Mouse (Mus musculus): Measurements from ENCODE around the gene Twist2. TPM values are rescaled to one million over a fixed set of nuclear protein-coding genes. Genes with fewer than 3 reads are reported as not detected.

The Twist2 gene
- polyA plus RNA-seq, 1 experiment = 57.2 TPM

DNA sequence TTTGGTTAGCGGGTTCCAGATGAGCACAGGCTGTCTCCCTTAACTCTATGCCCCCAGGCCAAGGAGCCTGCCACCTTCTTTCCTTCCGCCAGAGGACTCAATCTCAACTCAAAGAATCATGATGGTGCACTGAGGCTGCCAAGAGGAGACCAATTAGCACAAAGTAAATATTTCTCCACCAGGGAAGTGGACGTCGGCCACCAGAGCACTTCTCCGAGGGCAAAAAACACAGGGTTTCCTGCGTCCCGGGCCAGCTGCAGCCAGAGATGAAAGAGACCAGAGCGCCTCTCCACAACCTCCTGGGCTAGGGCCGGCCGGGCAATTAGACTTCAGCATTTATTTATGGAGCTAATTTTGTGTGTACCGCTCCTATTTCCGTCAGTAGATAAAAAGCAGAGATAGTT, 31.0 kb upstream of the Twist2 start:
- Histone ChIP-seq H3K4me3 (ENCODE audit: insufficient read depth, low read length) (no peak overlapping the region), H3K4me1 (ENCODE audit: control insufficient read depth, insufficient read depth, low read length) (no peaks in the 10 kb centered on the region), H3K27ac (ENCODE audit: insufficient read depth, low read length) (no peak overlapping the region)
- no peak for TF ChIP-seq POLR2A (IDR thresholded peaks at IDR 0.05; ENCODE audit: low read depth, low read length)
- TF ChIP-seq CTCF (IDR thresholded peaks at IDR 0.05; ENCODE audit: borderline replicate concordance, insufficient read depth, low read length) = no peak

DNA sequence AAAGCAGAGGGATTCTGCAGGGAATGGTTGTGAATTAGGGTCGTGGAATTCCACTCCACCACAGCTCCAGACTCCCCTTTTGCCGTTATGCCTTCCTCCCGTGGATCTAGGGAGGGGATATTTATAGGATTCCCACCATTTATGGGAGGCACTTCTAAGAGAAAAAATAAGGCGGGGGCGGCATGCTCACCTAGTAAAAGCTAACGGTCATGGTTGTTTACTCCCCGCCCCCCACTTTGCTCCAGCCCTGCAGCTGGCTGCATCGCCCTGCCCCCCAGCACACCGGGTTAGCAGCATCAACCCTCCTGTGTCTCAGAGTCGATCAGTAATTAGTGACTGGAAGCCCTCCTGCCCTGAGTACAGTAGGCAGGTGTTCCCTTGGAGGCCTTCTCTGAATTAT, 30.6 kb upstream of the Twist2 start:
- no peak overlapping the region for H3K4me3 ChIP-seq (ENCODE audit: insufficient read depth, low read length)
- no peaks in the 10 kb centered on the region for H3K4me1 ChIP-seq (ENCODE audit: control insufficient read depth, insufficient read depth, low read length)
- TF ChIP-seq POLR2A (IDR thresholded peaks at IDR 0.05; ENCODE audit: low read depth, low read length) = no peak
- TF ChIP-seq CTCF (IDR thresholded peaks at IDR 0.05; ENCODE audit: borderline replicate concordance, insufficient read depth, low read length) = no peak
- no peak overlapping the region for H3K27ac ChIP-seq (ENCODE audit: insufficient read depth, low read length)

- Histone ChIP-seq H3K27ac (ENCODE audit: insufficient read depth, low read length) (no peak overlapping the region), H3K4me3 (ENCODE audit: insufficient read depth, low read length) (no peak overlapping the region), H3K4me1 (ENCODE audit: control insufficient read depth, insufficient read depth, low read length) (0 out of 2 replicates have a peak, but pooled peaks cover 3% of the 10 kb centered on the region)
- no peak for TF ChIP-seq CTCF (IDR thresholded peaks at IDR 0.05; ENCODE audit: borderline replicate concordance, insufficient read depth, low read length)
- no peak for TF ChIP-seq POLR2A (IDR thresholded peaks at IDR 0.05; ENCODE audit: low read depth, low read length)
Observed at GRCm38 (mm10) chr1:91776928-91777327, 24.3 kb upstream of the Twist2 start.

DNA sequence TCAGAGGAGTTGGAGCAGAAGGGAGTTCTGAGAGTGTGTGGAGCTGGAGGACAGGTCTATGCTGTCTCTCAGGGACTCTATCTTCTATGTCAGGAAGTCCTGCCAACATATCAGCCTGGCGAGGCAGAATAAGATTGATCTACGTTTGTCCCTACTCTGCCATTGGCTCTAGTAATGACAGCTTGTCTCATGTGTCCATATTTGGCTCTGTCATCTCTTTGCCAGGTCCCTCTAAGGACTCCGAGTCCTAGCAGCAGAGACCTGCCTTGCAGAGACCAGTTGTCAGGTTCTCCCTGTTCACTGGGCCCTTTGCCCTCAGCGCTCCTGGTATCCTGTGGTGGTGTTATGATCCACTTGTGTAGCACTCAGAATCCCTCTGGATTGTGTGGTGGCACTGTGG, 21.4 kb upstream of the Twist2 start:
- H3K27ac ChIP-seq (ENCODE audit: insufficient read depth, low read length) = no peak overlapping the region
- 0 out of 2 replicates have a peak, but pooled peaks cover 3% of the 10 kb centered on the region for H3K4me1 ChIP-seq (ENCODE audit: control insufficient read depth, insufficient read depth, low read length)
- no peak overlapping the region for H3K4me3 ChIP-seq (ENCODE audit: insufficient read depth, low read length)
- TF ChIP-seq POLR2A (IDR thresholded peaks at IDR 0.05; ENCODE audit: low read depth, low read length) (no peak), CTCF (IDR thresholded peaks at IDR 0.05; ENCODE audit: borderline replicate concordance, insufficient read depth, low read length) (no peak)

GRCm38 (mm10) chr1:91781182-91781581, 20.1 kb upstream of the Twist2 start:
- Histone ChIP-seq H3K4me1 (ENCODE audit: control insufficient read depth, insufficient read depth, low read length) (0 out of 2 replicates have a peak, but pooled peaks cover 3% of the 10 kb centered on the region), H3K4me3 (ENCODE audit: insufficient read depth, low read length) (no peak overlapping the region), H3K27ac (ENCODE audit: insufficient read depth, low read length) (no peak overlapping the region)
- TF ChIP-seq CTCF (IDR thresholded peaks at IDR 0.05; ENCODE audit: borderline replicate concordance, insufficient read depth, low read length) (no peak), POLR2A (IDR thresholded peaks at IDR 0.05; ENCODE audit: low read depth, low read length) (no peak)

DNA sequence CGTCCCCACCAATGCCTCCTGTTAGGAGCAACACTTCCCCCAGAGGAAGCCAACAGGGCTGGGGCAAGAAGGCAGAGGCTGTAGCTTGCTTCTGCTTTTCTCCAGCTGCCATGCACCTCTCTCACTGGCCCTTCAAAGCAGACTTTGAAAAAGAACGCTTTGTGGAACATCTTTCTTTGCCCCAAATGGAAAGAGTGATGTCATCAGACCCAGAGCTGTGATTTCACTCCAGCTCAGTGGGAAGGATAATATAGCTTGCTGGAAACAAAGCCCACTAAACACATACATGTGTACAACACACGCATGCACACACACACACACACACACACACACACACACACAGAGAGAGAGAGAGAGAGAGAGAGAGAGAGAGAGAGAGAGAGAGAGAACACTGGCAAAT, 17.1 kb upstream of the Twist2 start:
- Histone ChIP-seq H3K4me3 (ENCODE audit: insufficient read depth, low read length) (no peak overlapping the region), H3K27ac (ENCODE audit: insufficient read depth, low read length) (no peak overlapping the region), H3K4me1 (ENCODE audit: control insufficient read depth, insufficient read depth, low read length) (no peaks in the 10 kb centered on the region)
- TF ChIP-seq POLR2A (IDR thresholded peaks at IDR 0.05; ENCODE audit: low read depth, low read length) (no peak), CTCF (IDR thresholded peaks at IDR 0.05; ENCODE audit: borderline replicate concordance, insufficient read depth, low read length) (no peak)

DNA sequence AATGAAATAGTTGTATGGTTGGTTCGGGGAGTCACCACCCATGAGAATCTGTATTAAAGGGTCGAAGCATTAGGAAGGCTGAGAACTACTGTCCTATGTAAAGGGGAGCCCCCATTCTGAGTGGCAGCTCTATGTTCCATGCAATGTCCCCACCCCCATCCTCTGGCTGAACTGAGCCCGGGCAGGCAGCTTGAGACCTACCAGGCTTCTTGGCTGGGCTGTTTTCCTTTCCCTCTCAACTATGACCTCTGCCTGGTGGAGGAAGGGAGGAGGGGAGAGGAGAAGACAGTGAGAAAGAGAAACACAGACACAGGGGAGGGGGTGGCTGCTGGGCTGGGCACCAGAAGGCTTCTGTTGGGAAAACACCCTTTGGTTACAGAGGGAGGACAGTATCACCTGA, 1.9 kb upstream of the Twist2 start:
- Histone ChIP-seq H3K4me1 (ENCODE audit: control insufficient read depth, insufficient read depth, low read length) (no peaks in the 10 kb centered on the region), H3K27ac (ENCODE audit: insufficient read depth, low read length) (peak overlapping the region; percentile 76; the same call in 1 of the 2 replicates), H3K4me3 (ENCODE audit: insufficient read depth, low read length) (no peak overlapping the region)
- TF ChIP-seq CTCF (IDR thresholded peaks at IDR 0.05; ENCODE audit: borderline replicate concordance, insufficient read depth, low read length) (no peak), POLR2A (IDR thresholded peaks at IDR 0.05; ENCODE audit: low read depth, low read length) (no peak)

GRCm38 (mm10) chr1:91800348-91800747, 913 bp upstream of the Twist2 start:
- peak; percentile 17; the same call in 1 of the 2 replicates for TF ChIP-seq POLR2A (IDR thresholded peaks at IDR 0.05; ENCODE audit: low read depth, low read length)
- no peak for TF ChIP-seq CTCF (IDR thresholded peaks at IDR 0.05; ENCODE audit: borderline replicate concordance, insufficient read depth, low read length)
- Histone ChIP-seq H3K4me3 (ENCODE audit: insufficient read depth, low read length) (peak overlapping the region; percentile 57), H3K27ac (ENCODE audit: insufficient read depth, low read length) (peak overlapping the region; percentile 76), H3K4me1 (ENCODE audit: control insufficient read depth, insufficient read depth, low read length) (no peaks in the 10 kb centered on the region)

- peak overlapping the region; percentile 96 for H3K4me3 ChIP-seq (ENCODE audit: insufficient read depth, low read length)
- peaks cover 6% of the 10 kb centered on the region; the same call in 1 of the 2 replicates for H3K4me1 ChIP-seq (ENCODE audit: control insufficient read depth, insufficient read depth, low read length)
- peak overlapping the region; percentile 90 for H3K27ac ChIP-seq (ENCODE audit: insufficient read depth, low read length)
- TF ChIP-seq POLR2A (IDR thresholded peaks at IDR 0.05; ENCODE audit: low read depth, low read length) (no peak; the same call in 1 of the 2 replicates), CTCF (IDR thresholded peaks at IDR 0.05; ENCODE audit: borderline replicate concordance, insufficient read depth, low read length) (no peak)
Observed at GRCm38 (mm10) chr1:91801844-91802366, 644 bp downstream of the Twist2 start.

DNA sequence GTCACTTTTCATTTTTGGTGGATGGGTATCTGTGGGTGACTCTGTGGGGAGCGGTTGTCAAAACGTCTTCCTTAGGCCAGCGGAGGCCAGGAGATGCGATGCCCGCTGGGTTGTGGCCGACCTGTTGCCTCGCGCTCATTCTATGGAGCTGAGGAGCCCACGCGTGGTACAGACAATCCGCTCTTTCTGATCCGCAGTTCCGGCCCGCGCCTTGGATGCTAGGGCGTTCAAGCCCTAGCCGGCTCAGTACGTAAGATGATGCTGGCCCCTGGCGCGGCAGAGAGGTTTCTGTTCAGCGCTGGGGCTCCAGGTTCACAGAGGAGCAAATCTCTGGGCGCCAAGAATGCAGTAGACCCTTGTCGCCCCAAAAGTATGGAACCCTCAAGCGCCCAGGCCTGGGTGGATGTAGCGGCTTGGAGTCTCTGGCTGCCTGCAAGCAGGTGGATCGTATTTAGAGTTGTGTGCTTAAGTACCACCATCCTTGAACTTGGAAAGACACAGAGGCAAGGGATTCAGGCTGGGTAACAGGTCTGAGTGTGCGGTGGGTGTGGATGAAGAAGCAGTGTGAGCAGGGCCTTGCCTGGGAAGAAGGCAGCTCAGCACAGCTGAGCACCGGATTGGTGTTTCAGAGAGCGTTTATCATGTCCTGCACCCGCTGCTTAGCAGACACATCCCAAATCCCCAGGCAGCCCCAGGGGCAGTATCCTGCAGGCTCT, 1.3 kb downstream of the Twist2 start:
- Histone ChIP-seq H3K4me3 (ENCODE audit: insufficient read depth, low read length) (peak overlapping the region; percentile 96), H3K4me1 (ENCODE audit: control insufficient read depth, insufficient read depth, low read length) (peaks cover 6% of the 10 kb centered on the region; the same call in 1 of the 2 replicates), H3K27ac (ENCODE audit: insufficient read depth, low read length) (peak overlapping the region; percentile 90)
- TF ChIP-seq POLR2A (IDR thresholded peaks at IDR 0.05; ENCODE audit: low read depth, low read length) (no peak), CTCF (IDR thresholded peaks at IDR 0.05; ENCODE audit: borderline replicate concordance, insufficient read depth, low read length) (no peak)

Data from embryonic fibroblast, embryonic 13.5 days (primary cell).